In the genomic region with DNA sequence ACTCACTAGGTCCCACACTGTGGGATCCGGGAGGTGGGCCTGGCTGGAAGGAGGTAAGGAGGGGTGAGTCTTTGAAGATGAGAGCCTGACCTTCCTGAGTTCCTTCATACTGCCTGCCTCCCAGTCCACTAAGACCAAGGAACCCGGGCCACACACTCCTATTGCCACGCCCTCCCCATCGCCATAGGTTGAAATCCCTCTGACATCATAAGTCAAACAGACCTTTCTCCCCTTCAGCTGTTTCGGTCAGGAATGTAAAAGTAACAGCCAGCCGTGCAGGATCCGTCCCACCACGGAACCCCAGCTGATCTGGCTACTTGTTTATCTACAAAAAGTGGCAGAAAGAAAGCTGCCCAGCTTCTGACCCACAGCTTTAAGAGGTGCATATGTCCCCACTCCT, we compare ENCODE assay signal across 13 mouse cellular contexts. TPM values are rescaled to one million over a fixed set of nuclear protein-coding genes. Genes with fewer than 3 reads are reported as not detected.
DNase-seq lines count a peak whose midpoint lies in the region; ATAC-seq lines count a peak whose summit lies in the region.
"Had no signal": no experiment of that assay in that cellular context is flagged by ENCODE, and none has a peak within 500 bp of the region (broad histone marks: within the 10 kb centered on the region; RNA-seq: fewer than 3 reads in every experiment).

No protein-coding gene starts in this region.

- no peaks in the 10 kb centered on the region for H3K27me3 ChIP-seq in heart, embryonic 13.5 days (replicated peaks)
- no peaks in the 10 kb centered on the region for H3K27me3 ChIP-seq in embryonic facial prominence, embryonic 14.5 days (replicated peaks; ENCODE audit: control insufficient read depth, insufficient read depth, low read length)
- H3K27me3 ChIP-seq in liver, embryonic 16.5 days (ENCODE audit: control insufficient read depth, insufficient read depth, low read depth, low read length), result no peaks in the 10 kb centered on the region
- H3K27me3 ChIP-seq in stomach, embryonic 14.5 days (ENCODE audit: control insufficient read depth, insufficient read depth, low read length), result no peaks in the 10 kb centered on the region
- H3K27me3 ChIP-seq: embryonic facial prominence, embryonic 12.5 days; forebrain, embryonic 15.5 days had no signal

- no peak for ATAC-seq in heart, embryonic 13.5 days (ENCODE audit: extremely low read depth, insufficient number of reproducible peaks, low FRiP score, low TSS enrichment)
- no peak for ATAC-seq in embryonic facial prominence, embryonic 14.5 days (ENCODE audit: low read depth)
- peak; percentile 65 for ATAC-seq in liver, embryonic 16.5 days (ENCODE audit: low read depth)
- ATAC-seq in stomach, embryonic 14.5 days (ENCODE audit: insufficient number of reproducible peaks, insufficient read depth, low FRiP score, low read depth), result peak; percentile 76
- ATAC-seq in CD4-positive, CD25-positive, alpha-beta regulatory T cell, adult 4 months, result no peak
- ATAC-seq: forebrain, embryonic 15.5 days had no signal

- intact Hi-C loops in heart, postnatal 25 days (cut with DNase I), result no loop called here

- DNase-seq in heart, postnatal 25 days (ENCODE audit: low spot score), result no peak
- DNase-seq in embryonic facial prominence, embryonic 14.5 days (ENCODE audit: low spot score), result peak; percentile 30
- DNase-seq in adrenal gland, postnatal 10 days, result no peak
- no peak for DNase-seq in spleen, postnatal 36 days (ENCODE audit: low spot score in 2 of 2)
- DNase-seq: adrenal gland, adult 8-10 months; kidney, postnatal 36 days had no signal

- WGBS in heart, embryonic 13.5 days, result 20% methylated on average over 8 of the region's 8 CpGs
- 33% methylated on average over 8 of the region's 8 CpGs for WGBS in embryonic facial prominence, embryonic 14.5 days
- WGBS in liver, embryonic 16.5 days (ENCODE audit: insufficient replicate concordance), result 31% methylated on average over 8 of the region's 8 CpGs
- 16% methylated on average over 8 of the region's 8 CpGs for WGBS in stomach, embryonic 14.5 days

- H3K9ac ChIP-seq in heart, embryonic 13.5 days, result peak overlapping the region; percentile 52
- H3K9ac ChIP-seq in embryonic facial prominence, embryonic 14.5 days (ENCODE audit: low read depth, low read length), result no peak overlapping the region
- no peak overlapping the region for H3K9ac ChIP-seq in liver, embryonic 16.5 days (ENCODE audit: low read depth, low read length)
- H3K9ac ChIP-seq in stomach, embryonic 14.5 days (replicated peaks; ENCODE audit: low read depth, low read length), result no peak overlapping the region
- H3K9ac ChIP-seq: embryonic facial prominence, embryonic 12.5 days; forebrain, embryonic 15.5 days had no signal

- no peaks in the 10 kb centered on the region for H3K9me3 ChIP-seq in heart, embryonic 13.5 days
- 0 out of 2 replicates have a peak, but pooled peaks cover 3% of the 10 kb centered on the region for H3K9me3 ChIP-seq in embryonic facial prominence, embryonic 14.5 days (ENCODE audit: control insufficient read depth, low read length)
- H3K9me3 ChIP-seq in liver, embryonic 16.5 days (replicated peaks; ENCODE audit: control insufficient read depth, low read length), result no peaks in the 10 kb centered on the region
- no peaks in the 10 kb centered on the region for H3K9me3 ChIP-seq in stomach, embryonic 14.5 days (ENCODE audit: control insufficient read depth, low read depth, low read length)
- H3K9me3 ChIP-seq: embryonic facial prominence, embryonic 12.5 days; forebrain, embryonic 15.5 days; megakaryocyte, embryonic 14.5 days had no signal

- no peaks in the 10 kb centered on the region for H3K36me3 ChIP-seq in heart, embryonic 13.5 days
- no peaks in the 10 kb centered on the region for H3K36me3 ChIP-seq in embryonic facial prominence, embryonic 14.5 days (ENCODE audit: control insufficient read depth, insufficient read depth, low read length)
- H3K36me3 ChIP-seq in liver, embryonic 16.5 days (ENCODE audit: control insufficient read depth, insufficient read depth), result no peaks in the 10 kb centered on the region
- no peaks in the 10 kb centered on the region for H3K36me3 ChIP-seq in stomach, embryonic 14.5 days (ENCODE audit: control insufficient read depth, insufficient read depth, low read length)
- H3K36me3 ChIP-seq: embryonic facial prominence, embryonic 12.5 days; forebrain, embryonic 15.5 days had no signal

- H3K27ac ChIP-seq in heart, embryonic 13.5 days (replicated peaks), result peak overlapping the region; percentile 43
- H3K27ac ChIP-seq in embryonic facial prominence, embryonic 14.5 days (replicated peaks; ENCODE audit: low read depth, low read length), result no peak overlapping the region
- H3K27ac ChIP-seq in liver, embryonic 16.5 days (ENCODE audit: low read length), result no peak overlapping the region
- no peak overlapping the region for H3K27ac ChIP-seq in stomach, embryonic 14.5 days (ENCODE audit: low read length)
- H3K27ac ChIP-seq: embryonic facial prominence, embryonic 12.5 days; forebrain, embryonic 15.5 days had no signal

- H3K4me3 ChIP-seq in heart, embryonic 13.5 days, result no peak overlapping the region
- H3K4me3 ChIP-seq in embryonic facial prominence, embryonic 14.5 days (ENCODE audit: low read depth, low read length), result no peak overlapping the region
- H3K4me3 ChIP-seq in liver, embryonic 16.5 days (ENCODE audit: low read depth, low read length), result no peak overlapping the region
- H3K4me3 ChIP-seq in stomach, embryonic 14.5 days (ENCODE audit: low read depth, low read length), result no peak overlapping the region
- H3K4me3 ChIP-seq: embryonic facial prominence, embryonic 12.5 days; forebrain, embryonic 15.5 days; megakaryocyte, embryonic 14.5 days had no signal

- peak overlapping the region; percentile 37 for H3K4me2 ChIP-seq in heart, embryonic 13.5 days
- no peak overlapping the region for H3K4me2 ChIP-seq in embryonic facial prominence, embryonic 14.5 days (ENCODE audit: low read depth, low read length)
- no peak overlapping the region; the same call in 1 of the 2 replicates for H3K4me2 ChIP-seq in liver, embryonic 16.5 days (ENCODE audit: low read depth, low read length)
- no peak overlapping the region; the same call in 1 of the 2 replicates for H3K4me2 ChIP-seq in stomach, embryonic 14.5 days (replicated peaks; ENCODE audit: low read depth, low read length)
- H3K4me2 ChIP-seq: embryonic facial prominence, embryonic 12.5 days; forebrain, embryonic 15.5 days had no signal

- peaks cover 26% of the 10 kb centered on the region for H3K4me1 ChIP-seq in heart, embryonic 13.5 days
- H3K4me1 ChIP-seq in embryonic facial prominence, embryonic 14.5 days (ENCODE audit: control insufficient read depth, insufficient read depth, low read length), result no peaks in the 10 kb centered on the region
- no peaks in the 10 kb centered on the region for H3K4me1 ChIP-seq in liver, embryonic 16.5 days (ENCODE audit: control insufficient read depth, low read depth, low read length)
- H3K4me1 ChIP-seq in stomach, embryonic 14.5 days (ENCODE audit: control insufficient read depth, insufficient read depth, low read length), result 0 out of 2 replicates have a peak, but pooled peaks cover 7% of the 10 kb centered on the region
- H3K4me1 ChIP-seq: embryonic facial prominence, embryonic 12.5 days had no signal

RNA-seq across cellular contexts. Expression of gene Emp2, which starts 14.1 kb away (rescaled TPM):
- polyA plus RNA-seq in heart, embryonic 13.5 days (2015; fragmentation: Nextera tagmentation; extraction: Ambion mirVana), result 23.3 and 23.9 TPM in 2 replicates
- 10 to 100 TPM; 38.4 to 44.1 TPM for total RNA-seq in heart, postnatal 25 days (2021)
- 35.4 and 38.6 TPM in 2 replicates for polyA plus RNA-seq in embryonic facial prominence, embryonic 14.5 days (2014; fragmentation: Nextera tagmentation; extraction: Ambion mirVana)
- polyA plus RNA-seq in liver, embryonic 16.5 days (2015; fragmentation: Nextera tagmentation; extraction: Ambion mirVana), result 5.8 and 6.7 TPM in 2 replicates
- polyA plus RNA-seq in stomach, embryonic 14.5 days (2014; fragmentation: Nextera tagmentation; extraction: Ambion mirVana), result 26.6 and 31.3 TPM in 2 replicates
- 10 to 100 TPM in 1 of 2 experiments, 1 to 10 TPM in 1; 9.8 to 11.6 TPM for total RNA-seq in adrenal gland, postnatal 10 days (2021)
- polyA plus RNA-seq in CD4-positive, CD25-positive, alpha-beta regulatory T cell, adult 4 months (2017; shearing (Covaris generic)), result not detected

Comparison
In these comparisons a context has a peak if more than half of its experiments do, and no peak if none do; other contexts are left out.
1. ATAC-seq: peak in liver, embryonic 16.5 days (single experiment) and stomach, embryonic 14.5 days (single experiment); none in heart, embryonic 13.5 days (single experiment), embryonic facial prominence, embryonic 14.5 days (single experiment) and CD4-positive, CD25-positive, alpha-beta regulatory T cell, adult 4 months (single experiment).